Mouse (Mus musculus) erythroblast, embryonic 14.5 days (primary cell): ENCODE measurements around the gene Cdh1. TPM values are rescaled to one million over a fixed set of nuclear protein-coding genes. Genes with fewer than 3 reads are reported as not detected.
"Not testable (repeated sequence)": the region's sequence is repeated elsewhere in the genome, so short reads cannot be mapped to it uniquely, and the experiment has no call there.

Experiments used
- H3K27me3 ChIP-seq: 2 replicates; pipeline ENCODE4 v1.6.1; 2012; ENCODE audit warnings: inconsistent platforms; ENCODE audit not compliant: control insufficient read depth
- H3K36me3 ChIP-seq: 2 replicates; pipeline ENCODE4 v1.6.1; 2012; ENCODE audit warnings: mild to moderate bottlenecking, inconsistent platforms; ENCODE audit not compliant: control insufficient read depth
- H3K4me1 ChIP-seq: 2 replicates; pipeline ENCODE4 v1.6.1; 2012; ENCODE audit warnings: inconsistent platforms; ENCODE audit not compliant: control insufficient read depth
- H3K4me3 ChIP-seq: replicated peaks from 2 replicates; pipeline ENCODE3; 2012; ENCODE audit warnings: moderate library complexity, mild to moderate bottlenecking, inconsistent platforms
- H3K9me3 ChIP-seq: 2 replicates; pipeline ENCODE4 v1.6.1; 2012; ENCODE audit warnings: low read length, inconsistent platforms, mixed read lengths; ENCODE audit not compliant: control insufficient read depth
- GATA1 ChIP-seq: IDR thresholded peaks from 2 replicates; pipeline ENCODE4 v1.6.1; 2012; ENCODE audit warnings: low read length, inconsistent platforms, mixed read lengths
- TAL1 ChIP-seq: IDR thresholded peaks from 3 replicates; pipeline ENCODE4 v1.6.1; 2012; ENCODE audit warnings: low read length, inconsistent platforms, mixed read lengths
- polyA plus RNA-seq: library from polyadenylated mRNA; stranded (reverse); fragments of >175 nt; gene quantifications from 2 replicates; pipeline ENCODE4 v1.2.3, GENCODE M21; 2012

Gene Cdh1
- polyA plus RNA-seq, 1 experiment, result not detected

DNA sequence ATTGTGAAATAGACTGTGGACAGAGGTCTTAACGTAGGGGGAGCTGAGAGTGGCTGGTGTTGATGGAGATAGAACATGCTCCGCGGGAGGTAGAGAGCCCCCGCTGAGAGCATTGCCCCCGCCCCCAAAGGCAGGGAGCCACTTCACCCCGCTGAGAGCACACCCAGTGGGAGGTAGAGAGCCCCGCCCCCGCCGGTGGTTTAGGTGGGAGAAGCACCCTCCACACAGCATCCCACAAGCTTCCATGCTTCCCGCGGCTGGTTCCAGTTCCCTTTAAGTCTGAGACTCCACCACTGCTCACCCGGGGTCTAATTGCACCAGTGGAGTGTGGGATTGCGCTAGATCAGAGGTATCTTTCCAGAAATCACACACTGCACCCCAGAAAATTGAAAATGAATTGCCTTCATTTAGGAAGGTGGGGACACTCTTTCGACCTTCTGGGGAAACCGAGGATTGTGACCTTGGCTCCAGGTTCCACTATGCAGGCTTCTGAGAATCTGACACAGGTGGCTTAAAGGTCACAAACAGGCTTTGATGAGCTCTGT is 3.5 kb downstream of the Cdh1 start:
- no peaks in the 10 kb centered on the region for H3K9me3 ChIP-seq
- H3K27me3 ChIP-seq, result peaks cover 51% of the 10 kb centered on the region
- TF ChIP-seq GATA1, result no peak
- no peak overlapping the region for H3K4me3 ChIP-seq
- H3K4me1 ChIP-seq, result no peaks in the 10 kb centered on the region; the same call in 1 of the 2 replicates
- no peaks in the 10 kb centered on the region for H3K36me3 ChIP-seq

DNA sequence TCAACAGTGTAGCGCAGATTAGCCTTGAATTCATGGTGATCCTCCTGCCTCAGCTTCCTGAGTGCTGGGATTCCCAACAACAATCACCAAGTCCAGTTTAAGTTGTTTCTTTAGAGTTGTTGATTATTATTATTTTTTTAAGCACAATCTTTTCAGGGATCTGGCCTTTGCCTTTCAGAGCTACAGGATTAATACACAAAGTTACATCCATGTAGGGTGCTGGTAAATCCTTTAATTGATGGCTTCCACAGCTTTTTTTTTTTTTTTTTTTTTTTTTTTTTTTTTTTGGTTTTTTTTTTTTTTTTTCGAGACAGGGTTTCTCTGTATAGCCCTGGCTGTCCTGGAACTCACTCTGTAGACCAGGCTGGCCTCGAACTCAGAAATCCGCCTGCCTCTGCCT is 4.6 kb downstream of the Cdh1 start:
- H3K4me1 ChIP-seq, H3K36me3 ChIP-seq, H3K4me3 ChIP-seq, H3K9me3 ChIP-seq: not testable (repeated sequence)
- H3K27me3 ChIP-seq, result peaks cover 42% of the 10 kb centered on the region

DNA sequence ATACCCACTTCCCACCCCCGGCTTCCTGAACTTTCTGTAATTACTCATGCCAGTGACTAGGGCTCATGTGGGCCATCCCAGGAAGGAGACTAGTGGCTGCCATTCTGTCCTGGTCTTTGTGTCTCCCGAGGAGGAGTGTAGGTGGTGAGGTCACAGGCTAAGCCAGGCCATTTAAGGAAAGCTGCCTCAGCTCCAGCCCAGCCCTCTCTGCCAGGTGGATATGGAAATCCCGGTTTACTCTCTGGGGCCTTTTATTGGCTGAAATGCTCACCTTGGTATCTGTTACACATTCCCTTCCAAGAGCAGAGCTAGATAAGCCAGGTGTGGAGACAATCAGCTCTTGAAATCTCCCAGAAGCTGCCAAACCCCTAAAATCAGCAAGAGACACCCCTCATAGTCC is 5.3 kb downstream of the Cdh1 start:
- peaks cover 35% of the 10 kb centered on the region for H3K27me3 ChIP-seq
- no peak for TF ChIP-seq GATA1
- TF ChIP-seq TAL1, result no peak
- H3K4me1 ChIP-seq, result no peaks in the 10 kb centered on the region; the same call in 1 of the 2 replicates
- no peaks in the 10 kb centered on the region for H3K36me3 ChIP-seq
- H3K9me3 ChIP-seq, result no peaks in the 10 kb centered on the region
- H3K4me3 ChIP-seq, result no peak overlapping the region

DNA sequence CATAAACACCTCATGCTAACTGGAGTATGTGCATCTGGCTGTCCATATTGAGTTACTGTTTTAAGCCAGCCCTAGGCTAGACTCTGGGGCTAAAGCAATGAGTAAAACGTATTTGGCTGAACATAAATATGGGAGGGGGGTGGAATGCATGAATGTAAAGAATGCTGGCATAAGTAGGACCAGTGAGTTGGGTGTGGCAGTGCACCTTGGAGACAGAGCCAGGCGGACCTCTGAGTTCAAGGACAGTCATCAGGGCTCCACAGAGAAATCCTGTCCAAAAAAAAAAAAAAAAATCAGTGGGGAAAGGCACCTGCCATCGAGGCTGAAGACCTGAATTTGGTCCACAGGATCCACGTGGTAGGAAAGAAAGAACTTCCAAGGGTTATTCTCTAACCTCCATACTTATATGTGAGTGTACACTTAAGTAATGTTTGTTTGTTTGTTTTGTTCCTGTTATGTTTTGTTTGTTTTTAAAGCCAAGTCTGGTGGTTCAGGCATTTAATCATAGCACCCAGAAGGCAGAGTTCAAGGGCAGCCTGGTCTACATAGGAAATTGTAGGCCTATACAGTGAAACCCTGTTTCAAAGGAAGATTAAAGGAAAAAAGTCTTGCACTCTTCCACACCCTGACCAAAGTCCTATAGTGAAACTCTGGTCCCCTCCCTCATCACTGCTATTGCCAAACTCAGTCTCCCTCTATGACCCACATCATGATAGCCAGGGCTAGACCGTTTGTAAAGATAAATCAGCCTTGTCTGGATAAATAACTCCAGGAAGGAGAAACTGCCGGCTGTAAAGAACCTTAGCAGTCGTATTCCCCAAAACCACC is 6.1 kb downstream of the Cdh1 start:
- no peak for TF ChIP-seq TAL1
- no peak for TF ChIP-seq GATA1
- Histone ChIP-seq H3K4me1 (no peaks in the 10 kb centered on the region), H3K4me3 (no peak overlapping the region)

DNA sequence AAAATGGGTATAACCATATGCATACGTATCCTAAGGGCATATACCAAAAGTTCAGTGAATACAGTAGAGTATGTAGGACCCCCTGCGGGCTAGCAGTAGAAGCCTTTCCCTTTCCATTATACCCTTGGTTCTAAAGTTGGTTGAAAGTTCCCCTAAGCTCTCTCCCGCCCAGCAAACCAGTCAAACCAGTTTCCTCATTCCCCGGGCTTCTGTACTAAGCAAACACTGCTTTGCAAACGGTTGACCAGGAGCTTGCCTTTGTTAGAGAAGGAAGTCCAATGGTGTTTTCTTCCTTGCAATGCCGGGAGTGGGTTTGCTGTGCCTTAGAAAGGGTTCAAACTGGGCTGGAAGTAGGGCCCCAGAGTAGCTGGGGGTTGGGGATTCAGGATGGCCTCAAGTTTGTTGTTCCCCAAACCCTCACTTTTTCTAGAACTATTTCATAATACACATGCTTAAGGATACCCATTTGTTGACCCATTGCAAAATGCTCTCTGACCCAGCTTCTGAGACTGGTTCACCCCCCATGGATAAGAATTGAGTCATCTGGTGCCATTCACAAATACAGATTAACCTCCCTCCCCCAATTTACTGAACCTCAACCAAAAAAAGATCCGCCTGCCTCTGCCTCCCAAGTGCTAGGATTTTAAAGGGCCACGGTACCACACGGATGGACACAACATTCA is 7.9 kb downstream of the Cdh1 start:
- H3K9me3 ChIP-seq, result no peaks in the 10 kb centered on the region
- H3K36me3 ChIP-seq, result no peaks in the 10 kb centered on the region
- H3K4me1 ChIP-seq, result no peaks in the 10 kb centered on the region
- peaks cover 8% of the 10 kb centered on the region for H3K27me3 ChIP-seq
- TF ChIP-seq TAL1, result no peak
- TF ChIP-seq GATA1, result no peak
- no peak overlapping the region for H3K4me3 ChIP-seq

More for the DNA sequence above, 6.1 kb downstream of the Cdh1 start:
- Histone ChIP-seq H3K9me3 (no peaks in the 10 kb centered on the region), H3K27me3 (peaks cover 27% of the 10 kb centered on the region), H3K36me3 (no peaks in the 10 kb centered on the region)

DNA sequence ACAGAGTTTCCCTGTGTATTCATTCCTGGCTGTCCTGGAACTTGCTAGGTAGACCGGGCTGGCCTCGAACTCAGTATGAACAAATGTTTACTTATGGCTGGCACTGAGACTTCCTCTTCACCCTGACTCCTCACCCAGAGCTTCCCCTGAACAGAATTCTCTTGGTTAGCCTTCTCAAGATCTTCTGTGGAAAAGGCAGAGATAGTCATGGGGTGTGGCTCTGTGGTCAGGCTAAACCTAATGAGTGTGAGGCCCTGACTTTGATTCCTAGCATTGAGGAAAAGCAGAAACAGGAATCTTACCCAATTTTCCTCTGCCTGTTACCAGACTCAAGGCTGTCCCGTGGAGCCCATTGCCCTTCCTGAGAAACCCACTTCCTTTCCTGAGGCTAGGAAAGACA is 8.9 kb downstream of the Cdh1 start:
- Histone ChIP-seq H3K36me3 (no peaks in the 10 kb centered on the region), H3K4me1 (no peaks in the 10 kb centered on the region), H3K4me3 (no peak overlapping the region), H3K9me3 (no peaks in the 10 kb centered on the region), H3K27me3 (no peaks in the 10 kb centered on the region)
- TF ChIP-seq TAL1, result no peak
- no peak for TF ChIP-seq GATA1

DNA sequence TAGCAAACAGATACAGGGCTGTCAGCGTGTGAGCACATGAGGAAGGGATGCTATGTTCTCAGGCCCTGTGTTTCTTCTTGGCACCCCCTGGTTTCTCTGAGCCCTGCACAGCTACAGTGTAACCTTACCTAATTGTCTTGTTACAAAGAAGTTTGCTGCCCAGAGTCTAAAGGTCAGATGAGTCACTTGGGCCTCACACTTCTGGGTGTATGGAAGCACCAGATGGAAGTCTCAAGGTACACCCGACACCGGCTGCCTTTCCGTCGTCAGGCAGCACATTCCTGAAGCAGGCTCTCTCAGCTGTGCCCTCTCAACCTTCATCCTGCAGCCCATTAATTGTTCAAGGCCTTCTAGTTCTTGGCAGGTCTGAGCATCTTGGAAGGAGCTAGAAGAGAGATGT is 11.6 kb downstream of the Cdh1 start:
- Histone ChIP-seq H3K27me3 (no peaks in the 10 kb centered on the region), H3K4me1 (no peaks in the 10 kb centered on the region), H3K36me3 (no peaks in the 10 kb centered on the region), H3K4me3 (no peak overlapping the region), H3K9me3 (no peaks in the 10 kb centered on the region)
- TF ChIP-seq GATA1 (no peak), TAL1 (no peak)

DNA sequence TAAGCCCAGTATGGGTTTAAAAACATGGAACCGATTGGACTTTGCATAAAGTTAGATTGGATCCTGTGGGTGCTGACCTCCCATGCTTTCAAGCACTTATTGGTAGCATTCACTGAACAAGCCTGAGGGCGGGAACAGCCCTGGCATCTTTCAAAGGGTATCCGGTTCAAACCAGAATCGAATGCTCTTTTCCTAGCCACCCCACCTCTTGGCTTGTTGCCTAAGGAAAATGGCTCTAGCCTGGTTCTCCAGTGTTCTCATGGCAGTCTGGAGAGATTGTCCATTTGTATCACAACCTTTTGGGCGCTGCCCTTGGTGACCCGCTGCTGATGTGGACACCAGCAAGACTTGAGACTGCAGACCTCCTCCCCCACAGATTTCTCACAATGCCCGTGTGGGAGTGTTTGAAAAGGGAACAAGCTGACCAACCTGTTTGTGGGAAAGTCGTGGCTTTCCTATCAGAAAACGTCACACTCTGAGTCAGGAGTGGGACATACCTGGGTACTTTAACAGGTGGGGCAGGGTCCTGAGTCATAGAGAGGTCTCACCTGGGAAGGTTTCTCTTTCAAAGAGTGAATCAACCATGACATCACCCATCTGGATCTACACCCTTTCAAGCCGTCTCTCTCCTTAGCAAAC is 12.6 kb downstream of the Cdh1 start:
- H3K27me3 ChIP-seq, result no peaks in the 10 kb centered on the region
- H3K4me1 ChIP-seq, result no peaks in the 10 kb centered on the region
- H3K36me3 ChIP-seq, result no peaks in the 10 kb centered on the region
- no peaks in the 10 kb centered on the region for H3K9me3 ChIP-seq
- TF ChIP-seq GATA1 (no peak), TAL1 (no peak)
- no peak overlapping the region for H3K4me3 ChIP-seq

DNA sequence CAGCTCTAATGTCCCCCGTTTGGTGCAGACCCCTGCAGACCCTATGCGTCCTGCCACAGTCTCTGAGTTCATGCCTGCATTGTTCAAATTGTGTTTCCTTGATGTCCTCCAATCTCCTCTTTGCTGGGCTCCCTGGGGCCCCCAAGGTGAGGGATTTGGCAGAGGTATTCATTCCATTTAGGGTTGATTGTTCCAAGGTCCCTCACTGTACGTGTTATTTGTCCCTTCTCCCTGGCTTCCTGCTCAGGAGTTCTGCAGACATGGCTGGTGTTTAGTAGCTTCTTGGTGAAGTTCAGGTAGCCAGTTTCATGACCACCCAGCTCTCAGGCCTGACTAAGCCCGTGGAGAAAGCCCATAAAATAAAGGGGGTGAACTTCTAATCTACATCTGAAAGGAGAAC is 13.5 kb downstream of the Cdh1 start:
- Histone ChIP-seq H3K4me3 (no peak overlapping the region), H3K36me3 (no peaks in the 10 kb centered on the region)
- TF ChIP-seq TAL1 (no peak), GATA1 (no peak)

More for the DNA sequence above, 13.5 kb downstream of the Cdh1 start:
- H3K27me3 ChIP-seq, result no peaks in the 10 kb centered on the region
- no peaks in the 10 kb centered on the region for H3K9me3 ChIP-seq
- H3K4me1 ChIP-seq, result no peaks in the 10 kb centered on the region
